Mouse (Mus musculus): Measurements from ENCODE around the gene Slc2a3. TPM values are rescaled to one million over a fixed set of nuclear protein-coding genes. Genes with fewer than 3 reads are reported as not detected.
"Not testable (repeated sequence)": the region's sequence is repeated elsewhere in the genome, so short reads cannot be mapped to it uniquely, and the experiment has no call there.

Gene Slc2a3
- polyA plus RNA-seq, 1 experiment from 2014 or later: 13.4 TPM

DNA sequence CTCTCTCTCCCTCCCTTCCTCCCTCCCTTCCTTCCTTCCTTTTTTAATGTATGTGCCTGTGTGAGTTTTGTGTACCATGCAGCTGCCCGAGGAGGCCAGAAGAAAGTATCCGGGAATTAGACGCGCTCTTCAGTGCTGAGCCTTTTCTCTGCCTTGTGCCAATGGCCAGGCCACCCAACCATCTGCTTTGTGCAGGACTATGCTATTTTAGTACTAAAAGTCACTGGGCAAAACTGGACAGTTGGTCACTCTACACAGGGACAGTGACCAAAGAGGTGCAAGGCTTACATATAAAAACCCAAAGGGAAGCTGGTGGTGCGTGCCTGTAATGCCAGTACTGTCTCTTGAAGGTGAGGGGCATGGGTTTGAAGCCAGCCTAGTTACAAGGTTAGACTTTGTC is 33.2 kb downstream of the Slc2a3 start:
- 72% methylated on average over 5 of the region's 5 CpGs for WGBS
- no peak overlapping the region for H3K4me3 ChIP-seq (replicated peaks)
- no peaks in the 10 kb centered on the region for H3K36me3 ChIP-seq
- no peak for ATAC-seq
- no peak overlapping the region for H3K9ac ChIP-seq
- no peak overlapping the region for H3K27ac ChIP-seq
- H3K4me2 ChIP-seq (replicated peaks): no peak overlapping the region
- no peaks in the 10 kb centered on the region for H3K9me3 ChIP-seq
- no peaks in the 10 kb centered on the region for H3K27me3 ChIP-seq (replicated peaks)
- H3K4me1 ChIP-seq (replicated peaks): peaks cover 12% of the 10 kb centered on the region; the same call in 1 of the 2 replicates

DNA sequence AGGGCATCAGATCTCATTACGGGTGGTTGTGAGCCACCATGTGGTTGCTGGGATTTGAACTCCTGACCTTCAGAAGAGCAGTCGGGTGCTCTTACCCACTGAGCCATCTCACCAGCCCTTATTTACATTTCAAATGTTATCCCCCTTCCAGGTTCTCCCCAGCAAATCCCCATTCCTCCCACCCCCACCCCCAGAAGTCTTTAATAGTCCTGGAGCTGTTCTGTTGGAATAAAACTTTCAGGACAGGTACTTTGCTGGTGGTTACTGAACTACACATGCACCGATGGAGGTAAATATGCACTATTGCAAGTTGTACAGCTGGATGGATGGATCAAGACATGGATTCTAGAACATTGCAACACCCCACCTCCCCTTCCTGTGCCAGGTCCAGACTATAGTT is 34.4 kb downstream of the Slc2a3 start:
- peaks cover 12% of the 10 kb centered on the region; the same call in 1 of the 2 replicates for H3K4me1 ChIP-seq (replicated peaks)
- not testable (repeated sequence) for H3K27ac ChIP-seq; H3K9me3 ChIP-seq; H3K27me3 ChIP-seq (replicated peaks); ATAC-seq; H3K4me3 ChIP-seq (replicated peaks); H3K4me2 ChIP-seq (replicated peaks); H3K9ac ChIP-seq; H3K36me3 ChIP-seq
- 66% methylated on average over 3 of the region's 3 CpGs for WGBS

DNA sequence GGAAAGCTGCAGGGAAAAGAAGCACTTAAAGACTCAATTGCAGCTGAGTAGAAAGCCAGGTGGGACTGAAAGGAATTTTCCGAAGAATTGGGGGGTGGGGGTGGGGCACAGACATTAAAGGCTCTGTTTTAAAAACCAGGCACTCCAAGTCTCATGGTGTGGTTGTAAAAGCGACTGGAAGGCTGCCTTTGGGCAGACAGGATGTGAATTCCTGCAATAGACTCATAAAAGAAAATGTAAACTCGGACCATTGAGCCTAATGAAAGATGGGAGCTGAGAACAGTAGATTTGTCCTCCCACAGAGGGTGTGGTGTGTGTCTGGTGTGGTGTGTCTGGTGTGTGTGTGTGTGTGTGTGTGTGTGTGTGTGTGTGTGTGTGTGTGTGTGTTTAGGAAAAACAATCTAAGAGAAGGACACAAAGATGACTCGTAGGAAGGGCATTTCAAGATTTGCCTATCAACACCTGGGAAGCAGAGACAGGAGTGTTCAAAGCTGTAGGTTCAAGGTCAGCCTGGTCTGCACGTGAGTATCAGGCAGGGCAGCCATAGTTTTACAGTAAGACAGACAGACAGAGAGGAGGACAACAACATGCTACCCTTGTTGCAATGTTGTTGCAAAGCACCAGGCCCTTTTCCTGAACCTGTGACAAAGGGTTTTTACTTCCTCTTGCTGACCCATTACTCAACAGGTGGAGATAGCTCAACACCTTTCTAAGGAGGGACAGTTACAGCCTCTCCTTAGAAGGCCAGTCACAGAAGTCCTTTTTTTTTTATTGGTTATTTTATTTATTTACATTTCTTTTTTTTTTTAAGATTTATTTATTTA is 35.1 kb downstream of the Slc2a3 start:
- no peaks in the 10 kb centered on the region for H3K27me3 ChIP-seq (replicated peaks)
- no peak overlapping the region for H3K4me3 ChIP-seq (replicated peaks)
- H3K4me2 ChIP-seq (replicated peaks): no peak overlapping the region
- H3K9ac ChIP-seq: no peak overlapping the region
- H3K27ac ChIP-seq: no peak overlapping the region
- H3K4me1 ChIP-seq (replicated peaks): peaks cover 12% of the 10 kb centered on the region; the same call in 1 of the 2 replicates
- H3K9me3 ChIP-seq: no peaks in the 10 kb centered on the region
- ATAC-seq: no peak; the same call in 1 of the 2 replicates
- H3K36me3 ChIP-seq: no peaks in the 10 kb centered on the region
- 16% methylated on average over 5 of the region's 5 CpGs for WGBS

DNA sequence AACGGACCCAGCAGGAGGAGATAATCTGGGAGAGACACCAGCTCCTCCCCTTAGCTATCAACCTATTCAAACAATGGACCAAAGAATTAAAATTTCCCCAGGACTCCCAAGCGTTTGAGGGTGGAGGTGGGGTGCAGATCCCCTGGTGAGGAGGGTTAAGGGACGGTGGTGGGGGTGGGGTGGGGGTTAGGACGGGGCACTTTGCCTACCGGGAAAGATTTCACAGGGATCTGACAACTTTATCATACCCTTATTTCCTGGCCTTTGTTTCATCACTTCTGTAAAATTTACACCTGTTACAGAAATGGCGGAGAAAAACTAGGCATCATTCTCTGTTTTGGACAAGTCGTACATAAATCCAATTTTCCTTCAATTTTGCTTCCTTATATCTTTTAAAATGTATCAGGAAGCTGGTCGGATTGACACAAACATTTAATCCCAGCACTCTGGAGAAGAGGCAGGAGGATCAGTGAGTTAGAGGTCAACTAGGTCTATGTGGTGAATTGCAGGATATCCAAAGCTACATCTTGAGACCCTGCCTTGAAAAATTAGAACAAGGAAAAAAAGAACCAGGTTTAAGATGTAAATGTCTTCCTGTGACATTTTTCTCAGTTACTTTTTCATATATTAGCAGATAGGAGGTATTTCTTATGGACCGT is 36.0 kb downstream of the Slc2a3 start:
- H3K9me3 ChIP-seq: no peaks in the 10 kb centered on the region
- no peaks in the 10 kb centered on the region for H3K27me3 ChIP-seq (replicated peaks)
- H3K4me3 ChIP-seq (replicated peaks): peak overlapping the region; percentile 40
- H3K36me3 ChIP-seq: no peaks in the 10 kb centered on the region
- 13% methylated on average over 9 of the region's 9 CpGs for WGBS
- no peak for ATAC-seq
- 0 out of 2 replicates have a peak overlapping the region, but pooled peaks have one; percentile 37 for H3K9ac ChIP-seq
- H3K4me2 ChIP-seq (replicated peaks): peak overlapping the region; percentile 92
- H3K27ac ChIP-seq: no peak overlapping the region
- peaks cover 12% of the 10 kb centered on the region; the same call in 1 of the 2 replicates for H3K4me1 ChIP-seq (replicated peaks)

DNA sequence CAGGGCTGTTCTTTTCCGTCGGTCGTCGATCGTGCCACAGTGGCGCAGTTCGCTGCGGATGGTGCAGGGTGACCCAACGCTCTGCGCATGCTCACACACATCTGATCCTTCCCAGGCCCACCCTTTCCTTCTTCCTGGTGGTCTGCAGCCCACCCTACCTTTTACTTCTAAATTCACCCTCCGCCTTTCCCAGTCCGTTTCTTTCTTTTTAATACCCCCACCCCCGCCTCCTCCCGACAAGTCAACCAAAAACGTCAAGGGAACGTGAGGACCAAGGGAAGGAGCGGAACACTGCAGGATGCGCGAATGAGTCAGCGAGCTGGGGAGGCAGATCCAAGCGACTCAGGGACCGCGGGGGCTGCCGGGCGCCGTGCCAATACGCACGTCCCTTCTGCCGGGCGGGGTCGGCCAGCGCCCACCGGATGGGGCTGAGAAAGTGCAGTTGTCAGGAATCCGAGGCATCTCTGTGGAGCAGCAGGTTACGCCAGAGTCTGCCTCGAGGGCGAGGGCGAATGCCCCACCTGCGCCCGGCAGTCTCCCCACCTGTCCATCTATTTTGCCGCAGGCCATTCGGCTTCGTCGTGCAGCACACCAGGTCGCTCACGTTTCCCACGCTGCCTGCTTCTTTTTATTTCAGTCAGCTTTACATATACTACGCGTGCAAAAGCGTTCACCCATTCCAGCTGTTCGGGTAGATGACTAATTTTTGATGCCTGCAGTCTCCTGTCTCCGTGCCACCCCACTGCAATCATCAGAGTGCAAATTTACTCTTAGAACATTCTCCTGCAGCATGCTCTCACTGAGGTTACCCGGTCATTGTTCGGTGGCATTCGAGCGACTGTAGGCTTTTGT is 36.8 kb downstream of the Slc2a3 start:
- WGBS: under 1% methylated on average over 56 of the region's 56 CpGs
- Histone ChIP-seq H3K27ac (no peak overlapping the region), H3K27me3 (replicated peaks) (no peaks in the 10 kb centered on the region), H3K9ac (peak overlapping the region; percentile 37), H3K9me3 (no peaks in the 10 kb centered on the region), H3K4me2 (replicated peaks) (peak overlapping the region; percentile 92), H3K36me3 (no peaks in the 10 kb centered on the region), H3K4me1 (replicated peaks) (peaks cover 12% of the 10 kb centered on the region; the same call in 1 of the 2 replicates), H3K4me3 (replicated peaks) (peak overlapping the region; percentile 40)
- peak; percentile 70 for ATAC-seq

DNA sequence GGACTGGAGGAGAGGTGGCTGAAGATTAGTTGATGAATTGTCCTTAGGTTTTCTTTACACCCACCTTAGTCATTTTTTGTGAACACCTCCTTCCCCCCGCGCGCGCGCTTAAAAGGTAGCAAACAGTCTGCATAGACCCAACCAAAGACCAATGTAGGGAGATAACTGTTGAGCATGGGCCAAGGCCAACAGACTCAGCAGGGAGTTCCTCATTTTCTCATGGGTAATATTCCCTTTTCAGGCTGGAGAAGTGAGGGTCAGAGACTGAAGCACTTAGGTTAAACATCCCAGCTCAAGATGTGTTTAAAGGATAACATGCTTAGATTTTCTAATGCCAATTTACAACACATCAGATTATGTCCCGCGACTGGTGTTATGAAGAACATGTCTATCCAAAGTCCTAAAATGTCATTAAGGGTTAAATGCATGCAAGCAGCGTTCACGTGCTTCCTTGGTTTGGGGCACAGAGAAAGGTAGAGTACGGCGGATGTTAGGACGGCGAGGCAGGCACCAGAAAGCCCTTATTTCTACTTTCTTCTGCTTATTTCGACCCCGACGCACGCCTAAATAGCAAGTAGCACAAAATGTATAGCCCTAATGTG is 37.5 kb downstream of the Slc2a3 start:
- Histone ChIP-seq H3K4me3 (replicated peaks) (peak overlapping the region; percentile 40), H3K4me1 (replicated peaks) (peaks cover 12% of the 10 kb centered on the region; the same call in 1 of the 2 replicates), H3K36me3 (no peaks in the 10 kb centered on the region), H3K27me3 (replicated peaks) (no peaks in the 10 kb centered on the region), H3K4me2 (replicated peaks) (peak overlapping the region; percentile 92), H3K27ac (no peak overlapping the region), H3K9ac (peak overlapping the region; percentile 37; the same call in 1 of the 2 replicates), H3K9me3 (no peaks in the 10 kb centered on the region)
- WGBS: 31% methylated on average over 17 of the region's 17 CpGs
- peak; percentile 4; the same call in 1 of the 2 replicates for ATAC-seq

DNA sequence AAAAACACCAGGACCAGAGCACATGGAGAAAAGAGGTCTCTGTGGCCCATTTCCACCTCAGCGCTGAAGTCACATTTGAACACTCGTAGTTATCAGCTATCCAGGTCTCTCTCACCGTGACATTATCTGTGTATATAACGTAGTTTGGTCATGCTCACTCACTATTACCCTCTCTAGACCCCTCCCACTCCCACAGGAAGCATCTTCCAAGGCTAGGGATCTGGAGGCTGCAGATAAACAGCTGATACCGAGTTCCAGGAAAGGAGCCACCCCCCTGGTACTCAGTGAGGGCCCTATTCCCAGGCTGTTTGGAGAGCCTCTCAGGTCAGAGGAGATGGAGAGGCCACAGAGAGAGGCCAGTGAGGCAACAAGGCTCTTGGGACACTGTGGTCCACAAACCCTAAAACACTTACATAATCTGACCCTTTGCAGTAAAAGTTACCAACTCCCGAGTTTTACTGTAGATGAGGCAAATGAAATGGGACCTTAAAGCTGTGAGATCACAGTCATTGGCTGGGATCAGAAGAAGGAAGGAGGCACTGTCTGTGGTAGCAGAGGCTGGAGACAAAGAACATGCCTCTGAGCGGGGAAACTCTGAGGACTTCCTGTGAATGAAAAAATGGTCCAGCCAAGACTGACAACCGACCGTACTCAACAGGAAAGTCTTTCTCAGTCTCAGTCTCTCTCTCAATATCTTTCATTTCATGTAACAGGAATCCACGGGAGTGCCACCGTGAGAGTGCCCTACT is 38.3 kb downstream of the Slc2a3 start:
- H3K4me2 ChIP-seq (replicated peaks): no peak overlapping the region
- H3K27me3 ChIP-seq (replicated peaks): no peaks in the 10 kb centered on the region
- H3K9ac ChIP-seq: no peak overlapping the region
- WGBS: 70% methylated on average over 11 of the region's 11 CpGs
- H3K4me1 ChIP-seq (replicated peaks): peaks cover 12% of the 10 kb centered on the region; the same call in 1 of the 2 replicates
- no peak overlapping the region for H3K27ac ChIP-seq
- no peak overlapping the region for H3K4me3 ChIP-seq (replicated peaks)
- no peaks in the 10 kb centered on the region for H3K9me3 ChIP-seq
- ATAC-seq: no peak; the same call in 1 of the 2 replicates
- H3K36me3 ChIP-seq: no peaks in the 10 kb centered on the region

DNA sequence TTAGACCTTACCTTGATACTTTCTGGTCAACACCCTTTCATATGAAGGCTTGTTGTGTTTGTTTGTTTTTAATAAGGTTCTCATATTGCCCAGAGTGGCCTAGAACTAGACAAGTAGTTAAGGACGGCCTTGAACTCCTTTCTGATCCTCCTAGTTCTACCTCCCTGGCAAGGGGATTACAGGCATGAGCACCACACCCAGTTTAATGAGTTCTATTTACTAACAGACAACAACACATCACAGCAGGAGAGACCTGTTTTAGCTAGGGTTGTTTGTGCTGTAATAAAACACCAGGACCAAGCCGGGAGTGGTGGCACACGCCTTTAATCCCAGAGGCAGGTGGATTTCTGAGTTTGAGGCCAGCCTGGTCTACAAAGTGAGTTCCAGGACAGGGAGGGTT is 39.0 kb downstream of the Slc2a3 start:
- H3K36me3 ChIP-seq: no peaks in the 10 kb centered on the region
- no peaks in the 10 kb centered on the region for H3K9me3 ChIP-seq
- peaks cover 12% of the 10 kb centered on the region; the same call in 1 of the 2 replicates for H3K4me1 ChIP-seq (replicated peaks)
- H3K27ac ChIP-seq: no peak overlapping the region
- no peak for ATAC-seq
- no peaks in the 10 kb centered on the region for H3K27me3 ChIP-seq (replicated peaks)
- no peak overlapping the region for H3K4me3 ChIP-seq (replicated peaks)
- WGBS: 84% methylated on average over 3 of the region's 3 CpGs
- no peak overlapping the region for H3K9ac ChIP-seq
- no peak overlapping the region for H3K4me2 ChIP-seq (replicated peaks)

DNA sequence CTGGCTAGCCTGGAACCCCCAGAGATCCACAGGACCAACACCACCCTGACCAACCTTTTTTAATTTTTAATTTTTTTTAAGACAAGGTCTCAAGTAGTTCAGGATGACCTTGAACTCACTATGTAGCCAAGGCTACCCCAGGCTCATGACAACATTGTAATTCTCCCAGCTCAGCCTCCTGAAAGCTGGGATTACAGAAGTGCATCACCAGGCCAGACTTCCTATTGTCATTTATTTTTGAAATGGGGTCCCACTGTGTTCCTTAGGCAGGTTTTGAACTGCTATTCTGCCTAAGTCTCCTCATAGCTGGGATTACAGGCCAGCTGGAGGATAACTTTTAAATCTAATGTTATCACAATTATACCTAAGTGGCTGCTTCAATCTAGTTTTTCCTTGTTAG is 39.5 kb downstream of the Slc2a3 start:
- Histone ChIP-seq H3K36me3 (no peaks in the 10 kb centered on the region), H3K9me3 (no peaks in the 10 kb centered on the region), H3K4me3 (replicated peaks) (no peak overlapping the region), H3K4me1 (replicated peaks) (peaks cover 12% of the 10 kb centered on the region; the same call in 1 of the 2 replicates), H3K9ac (no peak overlapping the region), H3K27ac (no peak overlapping the region), H3K4me2 (replicated peaks) (no peak overlapping the region), H3K27me3 (replicated peaks) (no peaks in the 10 kb centered on the region)
- no peak for ATAC-seq

DNA sequence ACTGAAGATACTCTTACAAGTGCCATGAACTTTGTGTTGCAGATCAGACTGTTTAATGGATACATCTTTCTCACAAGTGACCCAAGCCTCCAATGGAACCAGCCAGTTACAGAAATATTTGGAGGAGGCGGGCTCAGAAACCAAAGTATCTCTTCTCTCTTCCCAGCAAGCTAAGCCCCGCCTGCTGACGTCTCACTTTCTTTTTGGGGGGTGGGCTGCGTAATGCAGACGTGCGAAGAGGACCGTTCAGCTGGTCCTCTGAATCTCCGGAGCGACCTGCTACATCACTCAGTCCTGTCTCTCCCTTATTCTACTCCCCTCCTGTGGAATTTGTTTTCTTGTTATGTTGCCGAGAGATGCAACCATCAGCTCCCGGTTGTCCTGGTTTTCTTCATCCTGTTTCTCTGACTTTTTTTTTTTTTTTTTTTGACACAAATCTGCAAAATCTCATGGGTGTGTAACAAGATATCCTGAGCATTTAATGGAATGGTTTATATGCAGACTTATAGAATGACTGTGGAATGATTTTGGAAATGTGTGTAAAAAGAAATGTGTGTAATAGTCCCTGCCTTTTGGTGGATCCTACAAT is 40.3 kb downstream of the Slc2a3 start:
- Histone ChIP-seq H3K27ac (no peak overlapping the region), H3K27me3 (replicated peaks) (no peaks in the 10 kb centered on the region), H3K4me3 (replicated peaks) (peak overlapping the region; percentile 31), H3K9me3 (no peaks in the 10 kb centered on the region), H3K4me2 (replicated peaks) (peak overlapping the region; percentile 45), H3K36me3 (no peaks in the 10 kb centered on the region), H3K9ac (no peak overlapping the region), H3K4me1 (replicated peaks) (peaks cover 12% of the 10 kb centered on the region; the same call in 1 of the 2 replicates)
- 5% methylated on average over 11 of the region's 11 CpGs for WGBS
- peak; percentile 57 for ATAC-seq

DNA sequence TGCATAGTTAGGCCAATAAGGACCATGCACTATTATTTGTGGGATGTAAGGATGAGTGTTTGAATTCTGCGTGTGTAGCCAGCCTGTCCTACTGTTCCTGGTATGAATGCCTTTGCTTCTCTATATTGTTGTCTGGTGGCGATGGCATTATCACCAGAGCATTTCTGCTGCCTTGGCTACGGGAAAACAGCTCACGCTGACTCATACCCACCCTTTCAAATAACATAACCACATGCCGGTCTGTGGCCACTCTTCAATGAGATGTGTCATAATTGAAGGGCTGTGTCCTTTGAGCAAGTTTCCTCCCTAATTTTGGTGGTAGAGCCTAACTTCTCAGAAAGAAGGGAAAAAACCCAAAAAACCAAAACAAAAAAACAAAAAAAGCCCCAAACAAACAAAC is 42.7 kb downstream of the Slc2a3 start:
- 86% methylated on average over 5 of the region's 5 CpGs for WGBS
- Histone ChIP-seq H3K4me1 (replicated peaks) (no peaks in the 10 kb centered on the region), H3K27me3 (replicated peaks) (no peaks in the 10 kb centered on the region), H3K4me3 (replicated peaks) (no peak overlapping the region), H3K9me3 (no peaks in the 10 kb centered on the region), H3K36me3 (no peaks in the 10 kb centered on the region), H3K9ac (no peak overlapping the region), H3K4me2 (replicated peaks) (no peak overlapping the region), H3K27ac (no peak overlapping the region)
- no peak for ATAC-seq

Measured in intestine, embryonic 15.5 days (tissue).